Mouse (Mus musculus): Measurements from ENCODE around the gene Eif3l.

GRCm38 (mm10) chr15:79135783-79136575, 61.0 kb downstream of the Eif3l start:
- no peak for TF ChIP-seq CTCF (IDR thresholded peaks at IDR 0.05; ENCODE audit: low read depth)
- TF ChIP-seq EP300 (IDR thresholded peaks at IDR 0.05; ENCODE audit: low read depth) = no peak

Data from liver, embryonic 14.5 days (tissue).